Mouse (Mus musculus) cortical plate, adult 2 months (tissue): ENCODE measurements around the gene Hivep1. TPM values are rescaled to one million over a fixed set of nuclear protein-coding genes. Genes with fewer than 3 reads are reported as not detected.

Source experiments
- H3K27ac ChIP-seq: fragments of 200-500 bp; 2 replicates; pipeline ENCODE4 v1.5.1; 2012; ENCODE audit warnings: low read length, control low read depth, inconsistent platforms; ENCODE audit not compliant: insufficient read depth
- H3K4me1 ChIP-seq: fragments of 200-500 bp; 2 replicates; pipeline ENCODE4 v1.6.1; 2011; ENCODE audit warnings: low read length; ENCODE audit not compliant: control insufficient read depth, insufficient read depth
- H3K4me3 ChIP-seq: fragments of 200-500 bp; 2 replicates; pipeline ENCODE4 v1.5.1; 2011; ENCODE audit warnings: mild to moderate bottlenecking, low read length, control low read depth; ENCODE audit not compliant: insufficient read depth
- CTCF ChIP-seq: fragments of 200-500 bp; IDR thresholded peaks from 2 replicates; pipeline ENCODE4 v1.5.1; 2011; ENCODE audit warnings: mild to moderate bottlenecking, control low read depth, low read length; ENCODE audit not compliant: insufficient read depth; ENCODE audit errors: extremely low read depth
- POLR2A ChIP-seq: fragments of 200-500 bp; IDR thresholded peaks from 2 replicates; pipeline ENCODE4 v1.6.1; 2011; ENCODE audit warnings: mild to moderate bottlenecking, low read length, control low read depth; ENCODE audit not compliant: insufficient read depth; ENCODE audit errors: extremely low read depth
- polyA plus RNA-seq: library from polyadenylated mRNA; depleted of rRNA; stranded (reverse); fragments of >200 nt; gene quantifications from 2 replicates; pipeline ENCODE4 v1.2.3, GENCODE M21; 2012

Gene Hivep1
- polyA plus RNA-seq, 1 experiment, result 33.2 TPM

GRCm38 (mm10) chr13:42093268-42094042 lies 41.6 kb downstream of the Hivep1 start:
- peaks cover 1% of the 10 kb centered on the region for H3K4me1 ChIP-seq
- no peak overlapping the region for H3K27ac ChIP-seq
- TF ChIP-seq CTCF, result no peak
- TF ChIP-seq POLR2A, result no peak
- H3K4me3 ChIP-seq, result no peak overlapping the region

- no peak overlapping the region for H3K4me3 ChIP-seq
- no peak overlapping the region for H3K27ac ChIP-seq
- H3K4me1 ChIP-seq, result peaks cover 7% of the 10 kb centered on the region
- TF ChIP-seq POLR2A (no peak), CTCF (no peak)
These were observed 44.1 kb downstream of the Hivep1 start for GRCm38 (mm10) chr13:42095826-42096515.

- H3K27ac ChIP-seq, result no peak overlapping the region
- H3K4me1 ChIP-seq, result peaks cover 12% of the 10 kb centered on the region
- TF ChIP-seq CTCF, result no peak
- TF ChIP-seq POLR2A, result no peak
- H3K4me3 ChIP-seq, result no peak overlapping the region
These were observed 45.3 kb downstream of the Hivep1 start for GRCm38 (mm10) chr13:42097109-42097508.

- TF ChIP-seq CTCF (no peak), POLR2A (no peak)
- no peak overlapping the region for H3K27ac ChIP-seq
- peaks cover 14% of the 10 kb centered on the region for H3K4me1 ChIP-seq
- no peak overlapping the region for H3K4me3 ChIP-seq
These were observed 46.7 kb downstream of the Hivep1 start for GRCm38 (mm10) chr13:42098522-42098921.

GRCm38 (mm10) chr13:42099523-42099922 lies 47.7 kb downstream of the Hivep1 start:
- Histone ChIP-seq H3K27ac (no peak overlapping the region), H3K4me3 (no peak overlapping the region), H3K4me1 (peaks cover 14% of the 10 kb centered on the region)
- TF ChIP-seq POLR2A (no peak), CTCF (no peak)

- 0 out of 2 replicates have a peak overlapping the region, but pooled peaks have one; percentile 37 for H3K27ac ChIP-seq
- no peak overlapping the region for H3K4me3 ChIP-seq
- no peak for TF ChIP-seq POLR2A
- TF ChIP-seq CTCF, result peak; percentile 18
- peaks cover 13% of the 10 kb centered on the region for H3K4me1 ChIP-seq
These were observed 49.8 kb downstream of the Hivep1 start for GRCm38 (mm10) chr13:42101440-42102190.

GRCm38 (mm10) chr13:42102980-42103379 lies 51.2 kb downstream of the Hivep1 start:
- H3K4me1 ChIP-seq, result peaks cover 13% of the 10 kb centered on the region
- H3K4me3 ChIP-seq, result peak overlapping the region; percentile 54
- TF ChIP-seq POLR2A (peak; percentile 74), CTCF (no peak)
- H3K27ac ChIP-seq, result peak overlapping the region; percentile 2; the same call in 1 of the 2 replicates

GRCm38 (mm10) chr13:42103486-42104166 lies 51.8 kb downstream of the Hivep1 start:
- H3K4me1 ChIP-seq, result peaks cover 15% of the 10 kb centered on the region
- H3K27ac ChIP-seq, result no peak overlapping the region
- no peak for TF ChIP-seq POLR2A
- no peak for TF ChIP-seq CTCF
- peak overlapping the region; percentile 54 for H3K4me3 ChIP-seq

- no peak overlapping the region for H3K27ac ChIP-seq
- H3K4me1 ChIP-seq, result peaks cover 15% of the 10 kb centered on the region
- no peak overlapping the region; the same call in 1 of the 2 replicates for H3K4me3 ChIP-seq
- no peak for TF ChIP-seq POLR2A
- no peak for TF ChIP-seq CTCF
These were observed 52.5 kb downstream of the Hivep1 start for GRCm38 (mm10) chr13:42104371-42104770.
